ENCODE assay signal across 8 mouse cellular contexts in the genomic region with DNA sequence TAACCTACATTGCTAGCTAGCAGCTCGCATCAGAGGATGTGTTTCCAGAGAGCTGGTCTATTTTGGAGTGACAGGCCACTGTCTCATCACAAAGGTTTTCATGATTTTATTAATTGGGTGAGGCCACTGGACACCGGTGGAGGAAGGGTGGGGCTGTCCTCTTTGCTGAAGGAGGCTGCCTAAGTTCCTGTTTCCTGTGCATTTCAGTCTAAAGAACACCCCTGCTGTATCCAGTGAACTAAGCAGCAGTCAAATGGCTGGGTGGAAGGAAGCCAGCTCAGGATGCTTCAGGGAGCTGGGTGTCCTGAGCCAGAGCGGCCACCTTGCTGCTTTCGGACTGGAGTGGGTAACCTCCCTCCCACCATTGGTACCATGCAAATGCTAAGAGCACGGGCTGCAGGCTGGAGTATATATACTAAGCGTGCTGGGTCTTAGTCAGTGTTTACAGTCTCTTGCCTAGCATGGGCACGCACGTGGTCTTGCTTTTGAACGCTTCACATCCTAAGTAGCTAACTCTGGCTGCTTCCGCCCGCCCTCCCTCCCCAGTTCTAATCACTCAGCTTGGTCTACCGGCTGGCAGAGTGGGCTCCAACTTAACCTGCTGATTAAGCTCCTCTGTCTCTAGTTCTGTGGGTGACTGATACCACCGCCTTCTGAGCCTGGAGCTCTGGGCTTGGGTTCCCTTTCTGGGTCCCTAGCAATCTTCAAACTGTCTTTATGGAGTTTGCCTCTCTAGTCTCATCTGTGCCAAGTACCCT. TPM values are rescaled to one million over a fixed set of nuclear protein-coding genes. Genes with fewer than 3 reads are reported as not detected.
DNase-seq lines count a peak whose midpoint lies in the region; ATAC-seq and TF ChIP-seq lines count a peak whose summit lies in the region.

No protein-coding gene starts in this region.

- no peak for ATAC-seq in midbrain, postnatal 0 days (ENCODE audit: low FRiP score)

- H3K27ac ChIP-seq in cerebellum, adult 2 months (ENCODE audit: insufficient read depth, low read length), result no peak overlapping the region
- H3K27ac ChIP-seq in liver, adult 2 months (replicated peaks; ENCODE audit: insufficient read depth, low read depth, low read length), result peak overlapping the region; percentile 47
- H3K27ac ChIP-seq in midbrain, postnatal 0 days (ENCODE audit: low read depth, low read length), result peak overlapping the region; percentile 2; the same call in 1 of the 2 replicates

- H3K79me2 ChIP-seq in liver, adult 2 months (ENCODE audit: control insufficient read depth, insufficient read depth, low read length), result no peaks in the 10 kb centered on the region

- peaks cover 30% of the 10 kb centered on the region for H3K4me1 ChIP-seq in cerebellum, adult 2 months (ENCODE audit: control insufficient read depth, insufficient read depth, low read length)
- H3K4me1 ChIP-seq in liver, adult 2 months (ENCODE audit: control insufficient read depth, insufficient read depth, low read length), result peaks cover 3% of the 10 kb centered on the region; the same call in 1 of the 2 replicates
- H3K4me1 ChIP-seq in midbrain, postnatal 0 days (ENCODE audit: insufficient read depth, low read length), result 0 out of 2 replicates have a peak, but pooled peaks cover 13% of the 10 kb centered on the region

- H3K9ac ChIP-seq in liver, adult 2 months (ENCODE audit: low read depth, low read length), result no peak overlapping the region
- H3K9ac ChIP-seq in midbrain, postnatal 0 days (replicated peaks; ENCODE audit: low read length, poor library complexity, severe bottlenecking), result no peak overlapping the region

- intact Hi-C loops in heart, postnatal 14 days (cut with DNase I), result loop anchor here (2.0 kb wide), 1 partner anchor 16 kb away; no protein-coding TSS in a partner anchor

- no peaks in the 10 kb centered on the region for H3K27me3 ChIP-seq in cerebellum, adult 2 months (ENCODE audit: control insufficient read depth, insufficient read depth, low read length)
- peaks cover 3% of the 10 kb centered on the region; the same call in 1 of the 2 replicates for H3K27me3 ChIP-seq in liver, adult 2 months (ENCODE audit: control insufficient read depth, insufficient read depth, low read length)
- H3K27me3 ChIP-seq in midbrain, postnatal 0 days (ENCODE audit: insufficient read depth, low read length), result no peaks in the 10 kb centered on the region

- no peaks in the 10 kb centered on the region for H3K9me3 ChIP-seq in midbrain, postnatal 0 days (ENCODE audit: low read length)

- DNase-seq in cerebellum, adult 2 months, result peak; percentile 45 to 52
- no peak for DNase-seq in cerebellum, postnatal 4 days (ENCODE audit: low spot score in 2 of 2)
- peak; percentile 90 for DNase-seq in MEL-GATA-1-ER (ENCODE audit: extremely low read depth, low read depth)
- peak; percentile 32 to 47 for DNase-seq in heart, postnatal 14 days
- no peak for DNase-seq in liver, adult 2 months (ENCODE audit: extremely low read depth, low read depth, low spot score)
- DNase-seq in midbrain, postnatal 0 days (ENCODE audit: low spot score), result no peak
- no peak for DNase-seq in embryo, embryonic 10.5 days (ENCODE audit: low spot score)
- no peak for DNase-seq in urinary bladder, postnatal 14 days (ENCODE audit: low spot score)

- H3K36me3 ChIP-seq in liver, adult 2 months (ENCODE audit: control insufficient read depth, insufficient read depth, low read length), result no peaks in the 10 kb centered on the region
- H3K36me3 ChIP-seq in midbrain, postnatal 0 days (ENCODE audit: insufficient read depth, low read length), result peaks cover 5% of the 10 kb centered on the region; the same call in 1 of the 2 replicates

- TF ChIP-seq POLR2A in cerebellum, adult 2 months (IDR thresholded peaks at IDR 0.05; ENCODE audit: borderline replicate concordance, insufficient read depth, low read length), result no peak
- TF ChIP-seq POLR2A in liver, adult 2 months (IDR thresholded peaks at IDR 0.05; ENCODE audit: extremely low read depth, insufficient read depth, low read length), result no peak

- peak overlapping the region; percentile 54 for H3K4me3 ChIP-seq in cerebellum, adult 2 months (replicated peaks; ENCODE audit: insufficient read depth, low read depth, low read length)
- no peak overlapping the region for H3K4me3 ChIP-seq in liver, adult 2 months (ENCODE audit: insufficient read depth, low read depth, low read length)
- no peak overlapping the region for H3K4me3 ChIP-seq in midbrain, postnatal 0 days (ENCODE audit: low read depth, low read length)

- H3K4me2 ChIP-seq in midbrain, postnatal 0 days (ENCODE audit: low read depth, low read length, poor library complexity, severe bottlenecking), result 0 out of 2 replicates have a peak overlapping the region, but pooled peaks have one; percentile 10

- TF ChIP-seq CTCF in cerebellum, adult 2 months (IDR thresholded peaks at IDR 0.05; ENCODE audit: borderline replicate concordance, insufficient read depth, low read depth, low read length), result no peak
- no peak for TF ChIP-seq CTCF in liver, adult 2 months (IDR thresholded peaks at IDR 0.05; ENCODE audit: low read depth, low read length)
- no peak for TF ChIP-seq CTCF in midbrain, postnatal 0 days (IDR thresholded peaks at IDR 0.05)

- WGBS in cerebellum, adult 2 months, result 18% methylated on average over 13 of the region's 13 CpGs
- WGBS in liver, adult 2 months, result 71% methylated on average over 13 of the region's 13 CpGs
- 57% methylated on average over 13 of the region's 13 CpGs for WGBS in midbrain, postnatal 0 days

RNA-seq across cellular contexts. Expression of a gene that starts 3.3 kb away (rescaled TPM):
- polyA plus RNA-seq in cerebellum, adult 2 months (2012; rRNA removed), result 41.4 and 42.8 TPM in 2 replicates
- total RNA-seq in heart, postnatal 14 days (2021), result 10 to 100 TPM; 11.0 to 13.5 TPM
- total RNA-seq in liver, adult 2 months (2014; rRNA removed), result 5.0 and 6.0 TPM in 2 replicates
- 1.8 and 3.4 TPM in 2 replicates for polyA plus RNA-seq in liver, adult 2 months (2012; rRNA removed)
- 29.2 and 38.7 TPM in 2 replicates for total RNA-seq in midbrain, postnatal 0 days (2014; rRNA removed)
- 19.6 and 20.7 TPM in 2 replicates for polyA plus RNA-seq in midbrain, postnatal 0 days (2015; fragmentation: Nextera tagmentation; extraction: Ambion mirVana)

Comparison
In these comparisons a context has a peak if more than half of its experiments do, and no peak if none do; other contexts are left out.
1. DNase-seq: peak in cerebellum, adult 2 months (2 of 2), MEL-GATA-1-ER (single experiment) and heart, postnatal 14 days (2 of 2); none in cerebellum, postnatal 4 days (0 of 2), liver, adult 2 months (single experiment), midbrain, postnatal 0 days (single experiment), embryo, embryonic 10.5 days (single experiment) and urinary bladder, postnatal 14 days (single experiment).